8 mouse cellular contexts compared by ENCODE assay signal in the genomic region with DNA sequence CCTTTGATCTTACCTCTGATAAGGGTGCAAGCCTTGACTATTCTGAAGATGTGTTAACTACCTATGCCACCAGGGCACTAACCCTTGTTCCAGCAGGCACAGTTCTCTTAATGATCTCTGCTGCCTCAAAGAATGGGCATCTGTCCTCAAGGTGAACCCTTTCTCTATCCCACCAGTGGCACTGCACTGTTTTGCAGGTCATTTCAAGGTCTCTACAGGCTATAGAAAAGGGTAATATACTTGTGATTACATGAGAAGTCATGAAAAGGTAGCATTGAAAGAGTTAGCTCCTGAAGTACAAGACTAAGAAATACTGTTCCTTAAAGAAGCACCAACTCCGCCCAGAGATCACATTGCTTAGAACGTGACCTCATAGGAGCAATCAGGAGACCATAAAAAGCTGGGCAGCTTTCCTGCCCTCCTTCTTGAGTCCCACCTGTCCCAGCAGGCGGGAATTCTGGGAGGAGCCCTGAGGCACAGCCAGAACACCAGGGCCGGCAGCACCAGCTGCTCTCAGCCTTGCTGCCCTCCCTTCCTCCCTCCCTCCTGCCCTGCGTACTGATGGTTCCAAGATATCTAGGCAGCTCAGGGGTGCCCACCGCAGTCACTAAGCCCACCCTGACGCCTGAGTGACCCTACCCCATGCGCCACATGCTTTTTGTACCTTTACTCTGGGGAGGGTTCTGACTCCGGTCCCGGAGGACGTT.
DNase-seq lines count a peak whose midpoint lies in the region; ATAC-seq and TF ChIP-seq lines count a peak whose summit lies in the region.

No protein-coding gene starts in this region.

- peaks cover 0 to 47% of the 10 kb centered on the region in 2 experiments; a peak in 2 of 4 replicates for H3K4me1 ChIP-seq in CH12.LX (ENCODE audit: control insufficient read depth in 1 of 2, insufficient read depth in 2 of 2)
- peaks cover 13% of the 10 kb centered on the region; the same call in 1 of the 2 replicates for H3K4me1 ChIP-seq in kidney, embryonic 14.5 days (ENCODE audit: control insufficient read depth, insufficient read depth, low read length)
- H3K4me1 ChIP-seq in small intestine, adult 2 months (ENCODE audit: control insufficient read depth, insufficient read depth, insufficient read length, low read length): peaks cover 7% of the 10 kb centered on the region

- 0 out of 4 replicates have a peak, but pooled peaks of 1 of the 2 experiments have one; percentile 1 for TF ChIP-seq CTCF in CH12.LX (conservative IDR thresholded peaks at IDR 0.05 in 1 of 2, IDR thresholded peaks at IDR 0.05 in 1 of 2; ENCODE audit: low read depth in 2 of 2, low read length in 2 of 2)
- no peak for TF ChIP-seq CTCF in small intestine, adult 2 months (IDR thresholded peaks at IDR 0.05; ENCODE audit: extremely low read depth, insufficient read length, insufficient replicate concordance, low read depth, low read length)

- no peaks in the 10 kb centered on the region for H3K9me3 ChIP-seq in CH12.LX (replicated peaks; ENCODE audit: low read length)
- no peaks in the 10 kb centered on the region for H3K9me3 ChIP-seq in kidney, embryonic 14.5 days (ENCODE audit: control insufficient read depth, low read length)

- 14% methylated on average over 11 of the region's 11 CpGs for WGBS in kidney, embryonic 14.5 days
- WGBS in macrophage (ENCODE audit: missing documents): under 1% methylated on average over 11 of the region's 11 CpGs
- WGBS in small intestine, adult 2 months: 15% methylated on average over 11 of the region's 11 CpGs

- dilution Hi-C loops in CH12.LX (cut with MboI; ENCODE audit: extremely low pct_ligation_motif_present, extremely low pct_unique_long_range_greater_than_20kb, low sequenced_read_pairs): no loop called here

- H3K36me3 ChIP-seq in CH12.LX (replicated peaks in 1 of 2; ENCODE audit: control insufficient read depth in 1 of 2, insufficient read depth in 1 of 2, low read length in 1 of 2): peaks cover 0 to 2% of the 10 kb centered on the region in 2 experiments
- H3K36me3 ChIP-seq in kidney, embryonic 14.5 days (ENCODE audit: control insufficient read depth, insufficient read depth, low read length): no peaks in the 10 kb centered on the region
- no peaks in the 10 kb centered on the region for H3K36me3 ChIP-seq in macrophage (ENCODE audit: inconsistent target)
- no peaks in the 10 kb centered on the region for H3K36me3 ChIP-seq in small intestine, adult 2 months (ENCODE audit: control insufficient read depth, insufficient read depth, low read length)

- DNase-seq in A20 (ENCODE audit: low read depth, low spot score) (peak; percentile 85), CH12.LX (ENCODE audit: extremely low read depth) (no peak)
- DNase-seq in cerebellum, postnatal 36 days: peak; percentile 42 to 44
- peak; percentile 31 to 35 for DNase-seq in gastrocnemius, postnatal 36 days
- DNase-seq in layer of hippocampus, postnatal 25 days (ENCODE audit: extremely low spot score in 1 of 2, low spot score in 1 of 2): no peak

- H3K27ac ChIP-seq in CH12.LX (ENCODE audit: insufficient read depth, low read depth) (peak overlapping the region; percentile 88), macrophage (peak overlapping the region; percentile 100)
- no peak overlapping the region for H3K27ac ChIP-seq in kidney, embryonic 14.5 days (ENCODE audit: low read depth, low read length)
- H3K27ac ChIP-seq in small intestine, adult 2 months (ENCODE audit: insufficient read depth, low read depth, low read length): peak overlapping the region; percentile 82

- H3K4me2 ChIP-seq in CH12.LX (ENCODE audit: insufficient read depth, low read depth, poor library complexity, severe bottlenecking): peak overlapping the region; percentile 52; the same call in 1 of the 2 replicates
- peak overlapping the region; percentile 76 for H3K4me2 ChIP-seq in kidney, embryonic 14.5 days (replicated peaks; ENCODE audit: low read depth, low read length)

- H3K9ac ChIP-seq in CH12.LX (ENCODE audit: insufficient read depth, low read depth): peak overlapping the region; percentile 94
- peak overlapping the region; percentile 40 for H3K9ac ChIP-seq in kidney, embryonic 14.5 days (ENCODE audit: low read depth, low read length)

- peak; percentile 44 for TF ChIP-seq POLR2A in CH12.LX (IDR thresholded peaks at IDR 0.05; ENCODE audit: low read depth, low read length)
- no peak for TF ChIP-seq POLR2A in small intestine, adult 2 months (IDR thresholded peaks at IDR 0.05; ENCODE audit: low read depth, low read length)

- in situ Hi-C loops in CH12.LX (cut with MboI; ENCODE audit: low pct_ligation_motif_present, low pct_unique_long_range_greater_than_20kb, low sequenced_read_pairs): loop anchor here (10.0 to 25.0 kb wide), 2 partner anchors 156 to 284 kb away; no protein-coding TSS in a partner anchor

- ATAC-seq in kidney, embryonic 14.5 days (ENCODE audit: low FRiP score, low TSS enrichment): peak; percentile 86

- intact Hi-C loops in gastrocnemius, postnatal 36 days (cut with DNase I): no loop called here

- TF ChIP-seq EP300 in CH12.LX (IDR thresholded peaks at IDR 0.05; ENCODE audit: low read length): no peak

- TF ChIP-seq RAD21 in CH12.LX (IDR thresholded peaks at IDR 0.05; ENCODE audit: low read depth, low read length): no peak

- H3K79me2 ChIP-seq in CH12.LX (replicated peaks; ENCODE audit: control insufficient read depth, extremely low read depth, insufficient read depth, poor library complexity, severe bottlenecking) (peaks cover 46% of the 10 kb centered on the region), macrophage (ENCODE audit: inconsistent target) (peaks cover 64% of the 10 kb centered on the region)

- H3K4me3 ChIP-seq in CH12.LX (replicated peaks in 1 of 3; ENCODE audit: low read depth in 2 of 3, low read length in 2 of 3, poor library complexity in 1 of 3): peak overlapping the region; percentile 75 to 99 (median 76)
- peak overlapping the region; percentile 37 for H3K4me3 ChIP-seq in kidney, embryonic 14.5 days (ENCODE audit: low read length)
- peak overlapping the region; percentile 96 for H3K4me3 ChIP-seq in macrophage (ENCODE audit: inconsistent target)
- H3K4me3 ChIP-seq in small intestine, adult 2 months (ENCODE audit: low read depth, low read length): peak overlapping the region; percentile 71

- H3K27me3 ChIP-seq in CH12.LX (replicated peaks): no peaks in the 10 kb centered on the region
- no peaks in the 10 kb centered on the region for H3K27me3 ChIP-seq in kidney, embryonic 14.5 days (ENCODE audit: control insufficient read depth, insufficient read depth, low read length)
- no peaks in the 10 kb centered on the region for H3K27me3 ChIP-seq in small intestine, adult 2 months (ENCODE audit: control insufficient read depth, insufficient read depth, low read length)

TF ChIP-seq in CH12.LX, 34 proteins besides CTCF, POLR2A, EP300 and RAD21:
- 0 out of 2 replicates have a peak, but pooled peaks have one; percentile 11 for TF ChIP-seq MEF2A (IDR thresholded peaks at IDR 0.05; ENCODE audit: borderline replicate concordance, low read depth, low read length)
- TF ChIP-seq SIN3A (IDR thresholded peaks at IDR 0.05; ENCODE audit: low read length): peak; percentile 70; the same call in 1 of the 2 replicates
- no peak for TF ChIP-seq GABPA (IDR thresholded peaks at IDR 0.05; ENCODE audit: insufficient replicate concordance, low read depth, low read length)
- TF ChIP-seq ZKSCAN1 (IDR thresholded peaks at IDR 0.05; ENCODE audit: borderline replicate concordance, low read depth, low read length): no peak
- TF ChIP-seq MYC (IDR thresholded peaks at IDR 0.05; ENCODE audit: low read depth, low read length): peak; percentile 16; the same call in 1 of the 2 replicates
- TF ChIP-seq ETS1 (conservative IDR thresholded peaks at IDR 0.05; ENCODE audit: low read depth, low read length): peak; percentile 8; the same call in 1 of the 2 replicates
- TF ChIP-seq BHLHE40 (IDR thresholded peaks at IDR 0.05; ENCODE audit: low read depth, low read length): peak; percentile 70
- TF ChIP-seq MAX (IDR thresholded peaks at IDR 0.05; ENCODE audit: low read length): peak; percentile 52; the same call in 1 of the 2 replicates
- TF ChIP-seq TBP (conservative IDR thresholded peaks at IDR 0.05; ENCODE audit: low read depth, low read length): peak; percentile 27; the same call in 1 of the 2 replicates
- TF ChIP-seq IRF4 (IDR thresholded peaks at IDR 0.05; ENCODE audit: low read depth, low read length): no peak; the same call in 1 of the 2 replicates
- no peak for TF ChIP-seq JUN (IDR thresholded peaks at IDR 0.05; ENCODE audit: insufficient read depth, low read depth, low read length)
- TF ChIP-seq TCF12 (IDR thresholded peaks at IDR 0.05; ENCODE audit: low read depth, low read length): no peak
- peak; percentile 53; the same call in 1 of the 2 replicates for TF ChIP-seq MXI1 (IDR thresholded peaks at IDR 0.05; ENCODE audit: low read depth, low read length)

Comparison
In these comparisons a context has a peak if more than half of its experiments do, and no peak if none do; other contexts are left out.
1. DNase-seq: peak in A20 (single experiment), cerebellum, postnatal 36 days (2 of 2) and gastrocnemius, postnatal 36 days (2 of 2); none in CH12.LX (single experiment) and layer of hippocampus, postnatal 25 days (0 of 2).
2. H3K4me3 ChIP-seq: peak in every context shown above with its lines; median percentile 96 in macrophage; 76 in CH12.LX; 71 in small intestine, adult 2 months; 37 in kidney, embryonic 14.5 days.